Mouse (Mus musculus): ENCODE data around the gene Arhgef39. TPM values are rescaled to one million over a fixed set of nuclear protein-coding genes. Genes with fewer than 3 reads are reported as not detected.

Arhgef39 gene
- total RNA-seq, 2 experiments from 2014 or later: 29.2 to 40.9 TPM

Other genes with a start within 250 kb of the Arhgef39 start
- not detected in 2 replicates for gene Atp8b5, start 232.5 kb downstream of the Arhgef39 start, total RNA-seq (2015; ENCODE audit: low replicate concordance)
- gene Atp8b5, start 232.5 kb downstream of the Arhgef39 start, total RNA-seq (2017; ENCODE audit: low replicate concordance): 2.0 TPM in 1 of 2 replicates, not detected in the other
- gene Rusc2, start 117.7 kb downstream of the Arhgef39 start, total RNA-seq (2015; ENCODE audit: low replicate concordance): 0.63 TPM in 1 of 2 replicates, not detected in the other
- gene Rusc2, start 117.7 kb downstream of the Arhgef39 start, total RNA-seq (2017; ENCODE audit: low replicate concordance): 0.17 TPM in 1 of 2 replicates, not detected in the other
- gene Fam166b, start 70.6 kb downstream of the Arhgef39 start, total RNA-seq (2015; ENCODE audit: low replicate concordance): not detected in 2 replicates
- gene Fam166b, start 70.6 kb downstream of the Arhgef39 start, total RNA-seq (2017; ENCODE audit: low replicate concordance): not detected in 2 replicates
- 1.7 and 2.3 TPM in 2 replicates for gene Tesk1, start 57.8 kb downstream of the Arhgef39 start, total RNA-seq (2015; ENCODE audit: low replicate concordance)
- 0.98 and 1.5 TPM in 2 replicates for gene Tesk1, start 57.8 kb downstream of the Arhgef39 start, total RNA-seq (2017; ENCODE audit: low replicate concordance)
- 2.1 and 2.3 TPM in 2 replicates for gene Cd72, start 45.1 kb downstream of the Arhgef39 start, total RNA-seq (2015; ENCODE audit: low replicate concordance)
- 0.43 and 7.9 TPM in 2 replicates for gene Cd72, start 45.1 kb downstream of the Arhgef39 start, total RNA-seq (2017; ENCODE audit: low replicate concordance)
- not detected in 2 replicates for gene Sit1, start 16.0 kb downstream of the Arhgef39 start, total RNA-seq (2015; ENCODE audit: low replicate concordance)
- not detected in 2 replicates for gene Sit1, start 16.0 kb downstream of the Arhgef39 start, total RNA-seq (2017; ENCODE audit: low replicate concordance)
- gene Ccdc107, start 6.8 kb downstream of the Arhgef39 start, total RNA-seq (2015; ENCODE audit: low replicate concordance): 4.6 and 17.1 TPM in 2 replicates
- 5.2 and 36.1 TPM in 2 replicates for gene Ccdc107, start 6.8 kb downstream of the Arhgef39 start, total RNA-seq (2017; ENCODE audit: low replicate concordance)
- gene Car9, start 7.3 kb upstream of the Arhgef39 start, total RNA-seq (2015; ENCODE audit: low replicate concordance): 0.63 TPM in 1 of 2 replicates, not detected in the other
- 0.56 and 0.77 TPM in 2 replicates for gene Car9, start 7.3 kb upstream of the Arhgef39 start, total RNA-seq (2017; ENCODE audit: low replicate concordance)
- not detected in 2 replicates for gene Tpm2, start 24.1 kb upstream of the Arhgef39 start, total RNA-seq (2015; ENCODE audit: low replicate concordance)
- 3.3 and 4.9 TPM in 2 replicates for gene Tpm2, start 24.1 kb upstream of the Arhgef39 start, total RNA-seq (2017; ENCODE audit: low replicate concordance)
- 1.7 and 6.7 TPM in 2 replicates for gene Creb3, start 62.6 kb upstream of the Arhgef39 start, total RNA-seq (2015; ENCODE audit: low replicate concordance)
- 35.8 and 52.6 TPM in 2 replicates for gene Creb3, start 62.6 kb upstream of the Arhgef39 start, total RNA-seq (2017; ENCODE audit: low replicate concordance)
- 47.8 and 86.3 TPM in 2 replicates for gene Tln1, start 63.0 kb upstream of the Arhgef39 start, total RNA-seq (2015; ENCODE audit: low replicate concordance)
- gene Tln1, start 63.0 kb upstream of the Arhgef39 start, total RNA-seq (2017; ENCODE audit: low replicate concordance): 197 and 262 TPM in 2 replicates
- gene Rgp1, start 79.0 kb upstream of the Arhgef39 start, total RNA-seq (2015; ENCODE audit: low replicate concordance): 8.6 and 10.6 TPM in 2 replicates
- 5.7 and 8.9 TPM in 2 replicates for gene Rgp1, start 79.0 kb upstream of the Arhgef39 start, total RNA-seq (2017; ENCODE audit: low replicate concordance)
- gene Gba2, start 79.2 kb upstream of the Arhgef39 start, total RNA-seq (2015; ENCODE audit: low replicate concordance): 4.2 and 7.3 TPM in 2 replicates
- gene Gba2, start 79.2 kb upstream of the Arhgef39 start, total RNA-seq (2017; ENCODE audit: low replicate concordance): 7.4 and 12.0 TPM in 2 replicates
- gene Msmp, start 84.8 kb upstream of the Arhgef39 start, total RNA-seq (2015; ENCODE audit: low replicate concordance): not detected in 2 replicates
- gene Msmp, start 84.8 kb upstream of the Arhgef39 start, total RNA-seq (2017; ENCODE audit: low replicate concordance): not detected in 2 replicates
- gene Npr2, start 132.2 kb upstream of the Arhgef39 start, total RNA-seq (2015; ENCODE audit: low replicate concordance): not detected in 2 replicates
- 1.9 TPM in 1 of 2 replicates, not detected in the other for gene Npr2, start 132.2 kb upstream of the Arhgef39 start, total RNA-seq (2017; ENCODE audit: low replicate concordance)
- gene Spag8, start 153.9 kb upstream of the Arhgef39 start, total RNA-seq (2015; ENCODE audit: low replicate concordance): not detected in 2 replicates
- gene Spag8, start 153.9 kb upstream of the Arhgef39 start, total RNA-seq (2017; ENCODE audit: low replicate concordance): not detected in 2 replicates
- 2.9 and 9.6 TPM in 2 replicates for gene Hint2, start 156.8 kb upstream of the Arhgef39 start, total RNA-seq (2015; ENCODE audit: low replicate concordance)
- gene Hint2, start 156.8 kb upstream of the Arhgef39 start, total RNA-seq (2017; ENCODE audit: low replicate concordance): 13.6 and 18.1 TPM in 2 replicates
- 3.8 TPM in 1 of 2 replicates, not detected in the other for gene Tmem8b, start 169.3 kb upstream of the Arhgef39 start, total RNA-seq (2015; ENCODE audit: low replicate concordance)
- 0.42 TPM in 1 of 2 replicates, not detected in the other for gene Tmem8b, start 169.3 kb upstream of the Arhgef39 start, total RNA-seq (2017; ENCODE audit: low replicate concordance)
- gene Fam221b, start 169.4 kb upstream of the Arhgef39 start, total RNA-seq (2015; ENCODE audit: low replicate concordance): not detected in 2 replicates
- gene Fam221b, start 169.4 kb upstream of the Arhgef39 start, total RNA-seq (2017; ENCODE audit: low replicate concordance): 0.70 TPM in 1 of 2 replicates, not detected in the other
- not detected in 2 replicates for gene Olfr70, start 201.1 kb upstream of the Arhgef39 start, total RNA-seq (2015; ENCODE audit: low replicate concordance)
- 0.70 TPM in 1 of 2 replicates, not detected in the other for gene Olfr70, start 201.1 kb upstream of the Arhgef39 start, total RNA-seq (2017; ENCODE audit: low replicate concordance)
- not detected in 2 replicates for gene Olfr71, start 210.6 kb upstream of the Arhgef39 start, total RNA-seq (2015; ENCODE audit: low replicate concordance)
- gene Olfr71, start 210.6 kb upstream of the Arhgef39 start, total RNA-seq (2017; ENCODE audit: low replicate concordance): not detected in 2 replicates
- not detected in 2 replicates for gene Hrct1, start 227.5 kb upstream of the Arhgef39 start, total RNA-seq (2015; ENCODE audit: low replicate concordance)
- gene Hrct1, start 227.5 kb upstream of the Arhgef39 start, total RNA-seq (2017; ENCODE audit: low replicate concordance): not detected in 2 replicates
- not detected in 2 replicates for gene Spaar, start 230.3 kb upstream of the Arhgef39 start, total RNA-seq (2015; ENCODE audit: low replicate concordance)
- gene Spaar, start 230.3 kb upstream of the Arhgef39 start, total RNA-seq (2017; ENCODE audit: low replicate concordance): not detected in 2 replicates

All from erythroblast, adult 5-6 weeks (primary cell).